ENCODE assay signal across 26 mouse cellular contexts in the genomic region with DNA sequence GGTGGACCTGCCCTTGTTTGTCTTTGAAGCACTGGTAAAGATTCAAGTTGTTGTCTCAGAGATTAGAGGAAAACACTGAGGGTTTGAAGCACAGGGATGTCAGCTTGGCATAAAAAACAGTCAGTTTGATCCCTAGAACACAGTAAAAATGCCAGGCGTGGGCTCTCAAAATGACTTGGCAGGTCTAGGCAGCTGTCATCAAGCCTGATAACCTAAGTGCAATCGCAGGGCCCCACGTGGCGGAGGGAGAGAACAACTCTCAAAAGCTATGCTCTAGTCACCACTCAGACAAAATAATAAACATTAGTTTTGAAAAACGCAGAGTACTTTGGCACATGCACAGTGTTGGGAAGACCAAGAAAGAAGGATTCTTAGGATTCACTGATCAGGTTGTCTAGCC. TPM values are rescaled to one million over a fixed set of nuclear protein-coding genes. Genes with fewer than 3 reads are reported as not detected.
DNase-seq lines count a peak whose midpoint lies in the region; ATAC-seq and TF ChIP-seq lines count a peak whose summit lies in the region.
"Had no signal": no experiment of that assay in that cellular context is flagged by ENCODE, and none has a peak within 500 bp of the region (broad histone marks: within the 10 kb centered on the region; RNA-seq: fewer than 3 reads in every experiment).

No protein-coding gene starts in this region.

- H3K4me2 ChIP-seq in heart, embryonic 13.5 days = no peak overlapping the region; the same call in 1 of the 2 replicates
- H3K4me2 ChIP-seq in stomach, postnatal 0 days (replicated peaks; ENCODE audit: low read depth) = no peak overlapping the region
- H3K4me2 ChIP-seq: forebrain, embryonic 13.5 days; hindbrain, embryonic 13.5 days; limb, embryonic 13.5 days; liver, embryonic 15.5 days; lung, embryonic 14.5 days; midbrain, embryonic 11.5 days had no signal

- H3K9ac ChIP-seq in heart, embryonic 13.5 days = 0 out of 2 replicates have a peak overlapping the region, but pooled peaks have one; percentile 28
- no peak overlapping the region for H3K9ac ChIP-seq in stomach, postnatal 0 days (ENCODE audit: low read length)
- H3K9ac ChIP-seq: forebrain, embryonic 13.5 days; hindbrain, embryonic 13.5 days; limb, embryonic 13.5 days; liver, embryonic 15.5 days; lung, embryonic 14.5 days had no signal

- no peak for DNase-seq in heart, adult 9 months (ENCODE audit: low spot score in 2 of 2)
- DNase-seq in layer of hippocampus, adult 9-11 months = peak; percentile 45
- DNase-seq in layer of hippocampus, postnatal 36 days = no peak
- DNase-seq in c-Kit-positive CD71-positive TER-119-negative erythroid progenitor cells, embryonic 14.5 days (ENCODE audit: low read depth) = peak; percentile 53
- peak; percentile 11 for DNase-seq in stomach, postnatal 0 days (ENCODE audit: low spot score)
- no peak for DNase-seq in urinary bladder, adult 18-20 months (ENCODE audit: low spot score in 2 of 2)
- DNase-seq: adrenal gland, postnatal 25 days; cerebellum, adult 9-10 months; cerebellum, postnatal 36 days; gastrocnemius, postnatal 10 days; kidney, adult 8-10 months; kidney, postnatal 4 days; lung, embryonic 14.5 days; lung, postnatal 14 days; right cerebral cortex, postnatal 4 days; thymus, postnatal 4 days had no signal

- H3K27ac ChIP-seq in heart, embryonic 13.5 days (replicated peaks) = peak overlapping the region; percentile 15; the same call in 1 of the 2 replicates
- no peak overlapping the region for H3K27ac ChIP-seq in stomach, postnatal 0 days (replicated peaks)
- H3K27ac ChIP-seq: forebrain, embryonic 13.5 days; hindbrain, embryonic 13.5 days; kidney, postnatal 0 days; limb, embryonic 13.5 days; liver, embryonic 15.5 days had no signal

- TF ChIP-seq EP300 in stomach, postnatal 0 days (optimal IDR thresholded peaks at IDR 0.05) = no peak

- no peak overlapping the region for H3K4me3 ChIP-seq in heart, embryonic 13.5 days
- no peak overlapping the region for H3K4me3 ChIP-seq in stomach, postnatal 0 days (ENCODE audit: low read depth, low read length)
- H3K4me3 ChIP-seq: forebrain, embryonic 13.5 days; hindbrain, embryonic 13.5 days; limb, embryonic 13.5 days; liver, embryonic 15.5 days had no signal

- peaks cover 55% of the 10 kb centered on the region for H3K4me1 ChIP-seq in heart, embryonic 13.5 days
- no peaks in the 10 kb centered on the region for H3K4me1 ChIP-seq in stomach, postnatal 0 days (replicated peaks; ENCODE audit: control insufficient read depth, insufficient read depth)
- H3K4me1 ChIP-seq: limb, embryonic 13.5 days had no signal

- no peaks in the 10 kb centered on the region for H3K27me3 ChIP-seq in heart, embryonic 13.5 days (replicated peaks)
- H3K27me3 ChIP-seq in stomach, postnatal 0 days (ENCODE audit: control insufficient read depth, insufficient read depth, low read length) = no peaks in the 10 kb centered on the region
- H3K27me3 ChIP-seq: forebrain, embryonic 13.5 days; hindbrain, embryonic 13.5 days; limb, embryonic 13.5 days; liver, embryonic 15.5 days had no signal

- WGBS in heart, embryonic 13.5 days = 43% methylated on average over 5 of the region's 5 CpGs
- WGBS in stomach, postnatal 0 days = 70% methylated on average over 5 of the region's 5 CpGs

- TF ChIP-seq CTCF in stomach, postnatal 0 days (IDR thresholded peaks at IDR 0.05; ENCODE audit: low read depth) = no peak

- H3K9me3 ChIP-seq in heart, embryonic 13.5 days = no peaks in the 10 kb centered on the region
- H3K9me3 ChIP-seq in stomach, postnatal 0 days (ENCODE audit: control insufficient read depth, low read length) = no peaks in the 10 kb centered on the region
- H3K9me3 ChIP-seq: forebrain, embryonic 13.5 days; hindbrain, embryonic 13.5 days; limb, embryonic 13.5 days; liver, embryonic 15.5 days had no signal

- ATAC-seq in heart, embryonic 13.5 days (ENCODE audit: extremely low read depth, insufficient number of reproducible peaks, low FRiP score, low TSS enrichment) = no peak
- no peak for ATAC-seq in stomach, postnatal 0 days (ENCODE audit: low FRiP score, low TSS enrichment)
- ATAC-seq: CD4-positive, CD25-positive, alpha-beta regulatory T cell, adult 4 months; forebrain, embryonic 13.5 days; intestine, embryonic 16.5 days; midbrain, embryonic 16.5 days had no signal

- peaks cover 66% of the 10 kb centered on the region for H3K36me3 ChIP-seq in heart, embryonic 13.5 days
- H3K36me3 ChIP-seq in stomach, postnatal 0 days (ENCODE audit: control insufficient read depth, insufficient read depth, low read length) = peaks cover 5% of the 10 kb centered on the region; the same call in 1 of the 2 replicates

RNA-seq across cellular contexts. Expression of gene Kidins220, which starts 10.5 kb away (rescaled TPM):
- 28.2 and 30.1 TPM in 2 replicates for polyA plus RNA-seq in heart, embryonic 13.5 days (2015; fragmentation: Nextera tagmentation; extraction: Ambion mirVana)
- total RNA-seq in layer of hippocampus, postnatal 36 days (2021) = 100 to 1,000 TPM; 364 to 366 TPM
- 9.1 and 9.9 TPM in 2 replicates for polyA plus RNA-seq in stomach, postnatal 0 days (2015; fragmentation: Nextera tagmentation; extraction: Ambion mirVana)

Comparison
In these comparisons a context has a peak if more than half of its experiments do, and no peak if none do; other contexts are left out.
1. DNase-seq: peak in layer of hippocampus, adult 9-11 months (single experiment), c-Kit-positive CD71-positive TER-119-negative erythroid progenitor cells, embryonic 14.5 days (single experiment) and stomach, postnatal 0 days (single experiment); none in heart, adult 9 months (0 of 2), layer of hippocampus, postnatal 36 days (0 of 2) and urinary bladder, adult 18-20 months (0 of 2).